Mouse (Mus musculus) urinary bladder, postnatal 14 days (tissue): ENCODE measurements at regions not wholly inside any gene's neighbourhood (a gene's known extent, or its start where the extent isn't known, plus 50 kb on each side); places are given as distances from the start of the nearest gene placed in this dataset.
"Not testable (repeated sequence)": the region's sequence is repeated elsewhere in the genome, so short reads cannot be mapped to it uniquely, and the experiment has no call there.

Source experiments
- DNase-seq: peaks from one replicate; pipeline ENCODE4 v3.0.0; 2021; ENCODE audit warnings: low spot score

GRCm38 (mm10) chr16:93342701-93343100 is 261.2 kb downstream of the Setd4 start:
- DNase-seq: no peak

- no peak for DNase-seq
Measured at GRCm38 (mm10) chr16:93341791-93342190, 262.1 kb downstream of the Setd4 start.

GRCm38 (mm10) chr16:93338806-93339205 is 265.1 kb downstream of the Setd4 start:
- no peak for DNase-seq

- no peak for DNase-seq
Measured at GRCm38 (mm10) chr16:93335322-93336111, 268.3 kb downstream of the Setd4 start.

- DNase-seq: no peak
Measured at GRCm38 (mm10) chr16:93333654-93334053, 270.2 kb downstream of the Setd4 start.

GRCm38 (mm10) chr16:93328680-93329395 is 275.0 kb downstream of the Setd4 start:
- DNase-seq: no peak

- DNase-seq: no peak
Measured at GRCm38 (mm10) chr16:93324911-93325310, 279.0 kb downstream of the Setd4 start.

GRCm38 (mm10) chr16:93323172-93323571 is 280.7 kb downstream of the Setd4 start:
- DNase-seq: no peak

- no peak for DNase-seq
Measured at GRCm38 (mm10) chr16:93319581-93319980, 284.3 kb downstream of the Setd4 start.

- no peak for DNase-seq
Measured at GRCm38 (mm10) chr16:93311644-93312043, 292.2 kb downstream of the Setd4 start.

GRCm38 (mm10) chr16:93308666-93309360 is 295.1 kb downstream of the Setd4 start:
- no peak for DNase-seq

GRCm38 (mm10) chr16:93306951-93307350 is 296.9 kb downstream of the Setd4 start:
- no peak for DNase-seq

- DNase-seq: not testable (repeated sequence)
Measured at GRCm38 (mm10) chr16:93306140-93306539, 297.7 kb downstream of the Setd4 start.

GRCm38 (mm10) chr16:93294430-93294829 is 309.4 kb downstream of the Setd4 start:
- no peak for DNase-seq

- peak; percentile 81 for DNase-seq
Measured at GRCm38 (mm10) chr16:93292965-93293653, 310.8 kb downstream of the Setd4 start.

GRCm38 (mm10) chr16:93292181-93292834 is 311.6 kb downstream of the Setd4 start:
- no peak for DNase-seq

GRCm38 (mm10) chr16:93288036-93288435 is 315.8 kb downstream of the Setd4 start:
- DNase-seq: no peak

GRCm38 (mm10) chr16:93287520-93287919 is 316.3 kb downstream of the Setd4 start:
- no peak for DNase-seq

- no peak for DNase-seq
Measured at GRCm38 (mm10) chr16:93286816-93287215, 317.0 kb downstream of the Setd4 start.

- no peak for DNase-seq
Measured at GRCm38 (mm10) chr16:93285191-93285590, 318.7 kb downstream of the Setd4 start.

- no peak for DNase-seq
Measured at GRCm38 (mm10) chr16:93281715-93282114, 322.1 kb downstream of the Setd4 start.

GRCm38 (mm10) chr16:93272636-93273035 is 331.2 kb downstream of the Setd4 start:
- peak; percentile 12 for DNase-seq
